Mouse (Mus musculus) adrenal gland, postnatal 14 days (tissue): ENCODE measurements around the gene Lrrc15. TPM values are rescaled to one million over a fixed set of nuclear protein-coding genes. Genes with fewer than 3 reads are reported as not detected.

Experiments used
- DNase-seq: peaks from one replicate; pipeline ENCODE4 v3.0.0; 2021; ENCODE audit warnings: mixed read lengths
- total RNA-seq: library from RNA; stranded (reverse); gene quantifications from 2 replicates; pipeline ENCODE4 v1.2.3, GENCODE M21; 2021

The Lrrc15 gene
- total RNA-seq, 1 experiment from 2014 or later = 0.15 TPM

- DNase-seq = peak; percentile 29
Measured at GRCm38 (mm10) chr16:30278406-30278805, 4.7 kb downstream of the Lrrc15 start.

- no peak for DNase-seq
Measured at GRCm38 (mm10) chr16:30275558-30276340, 7.3 kb downstream of the Lrrc15 start.

- DNase-seq = no peak
Measured at GRCm38 (mm10) chr16:30273065-30273464, 10.0 kb downstream of the Lrrc15 start.

GRCm38 (mm10) chr16:30271941-30272595 is 11.0 kb downstream of the Lrrc15 start:
- no peak for DNase-seq

- DNase-seq = no peak
Measured at GRCm38 (mm10) chr16:30271223-30271761, 11.8 kb downstream of the Lrrc15 start.

- peak; percentile 48 for DNase-seq
Measured at GRCm38 (mm10) chr16:30267359-30267758, 15.7 kb downstream of the Lrrc15 start, which contains the start of gene Cpn2. Gene Cpn2 (minus strand): TSS chr16:30267499.

- no peak for DNase-seq
Measured at GRCm38 (mm10) chr16:30266561-30266960, 16.5 kb downstream of the Lrrc15 start.

GRCm38 (mm10) chr16:30265611-30266010 is 17.4 kb downstream of the Lrrc15 start:
- DNase-seq = no peak

GRCm38 (mm10) chr16:30263156-30263555 is 19.9 kb downstream of the Lrrc15 start:
- peak; percentile 18 for DNase-seq

- peak; percentile 82 for DNase-seq
Measured at GRCm38 (mm10) chr16:30262664-30263063, 20.4 kb downstream of the Lrrc15 start.

- DNase-seq = no peak
Measured at GRCm38 (mm10) chr16:30262157-30262556, 20.9 kb downstream of the Lrrc15 start.

- DNase-seq = peak; percentile 54
Measured at GRCm38 (mm10) chr16:30261341-30261740, 21.7 kb downstream of the Lrrc15 start.

GRCm38 (mm10) chr16:30260012-30260635 is 22.9 kb downstream of the Lrrc15 start:
- DNase-seq = peak; percentile 44

- peak; percentile 73 for DNase-seq
Measured at GRCm38 (mm10) chr16:30259444-30259843, 23.6 kb downstream of the Lrrc15 start.

- no peak for DNase-seq
Measured at GRCm38 (mm10) chr16:30258441-30258840, 24.6 kb downstream of the Lrrc15 start.

- DNase-seq = no peak
Measured at GRCm38 (mm10) chr16:30257718-30258117, 25.3 kb downstream of the Lrrc15 start.

GRCm38 (mm10) chr16:30255061-30255460 is 28.0 kb downstream of the Lrrc15 start:
- no peak for DNase-seq

GRCm38 (mm10) chr16:30253900-30254299 is 29.2 kb downstream of the Lrrc15 start:
- no peak for DNase-seq

GRCm38 (mm10) chr16:30253374-30253773 is 29.7 kb downstream of the Lrrc15 start:
- no peak for DNase-seq

GRCm38 (mm10) chr16:30252003-30252418 is 31.0 kb downstream of the Lrrc15 start:
- DNase-seq = peak; percentile 92

- DNase-seq = no peak
Measured at GRCm38 (mm10) chr16:30244037-30244700, 38.9 kb downstream of the Lrrc15 start.

GRCm38 (mm10) chr16:30241623-30242022 is 41.4 kb downstream of the Lrrc15 start:
- DNase-seq = no peak
